Comparison of ENCODE assay signal across 8 mouse cellular contexts in the genomic region with DNA sequence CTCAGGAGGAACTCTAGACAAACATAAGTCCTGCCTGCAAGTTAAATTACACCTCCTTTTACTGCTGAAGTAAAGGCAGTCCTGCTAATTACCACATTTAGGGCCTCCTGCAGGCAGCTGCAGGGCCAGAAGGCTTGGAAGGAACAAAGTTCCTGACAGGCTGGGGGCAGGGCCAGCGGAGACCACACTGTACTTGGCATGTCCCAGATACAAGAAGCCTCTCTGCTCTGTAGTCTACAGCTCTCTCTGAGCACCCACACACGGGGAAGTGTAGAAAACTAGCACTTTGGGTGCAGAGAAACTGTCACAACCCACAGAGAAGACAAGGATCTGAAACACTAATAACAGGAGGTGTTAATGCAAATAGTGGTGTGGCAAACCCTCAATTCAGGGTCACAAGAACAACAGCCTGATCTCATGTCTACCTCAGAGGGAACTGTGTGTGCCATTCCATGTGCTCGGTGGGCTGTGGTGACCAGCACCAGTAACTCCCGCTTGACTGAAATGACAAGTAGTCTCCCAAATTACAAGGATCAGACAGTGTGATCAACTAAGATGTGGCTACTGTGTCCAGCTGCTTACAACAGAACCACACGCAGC. TPM values are rescaled to one million over a fixed set of nuclear protein-coding genes. Genes with fewer than 3 reads are reported as not detected.
DNase-seq lines count a peak whose midpoint lies in the region; ATAC-seq and TF ChIP-seq lines count a peak whose summit lies in the region.

No protein-coding gene starts in this region.

- no peaks in the 10 kb centered on the region for H3K9me3 ChIP-seq in embryonic facial prominence, embryonic 11.5 days (replicated peaks; ENCODE audit: control insufficient read depth, low read length)
- H3K9me3 ChIP-seq in liver, embryonic 12.5 days (replicated peaks), result no peaks in the 10 kb centered on the region
- no peaks in the 10 kb centered on the region for H3K9me3 ChIP-seq in hindbrain, embryonic 11.5 days (ENCODE audit: control insufficient read depth, low read length)

- H3K4me1 ChIP-seq in embryonic facial prominence, embryonic 11.5 days (ENCODE audit: control insufficient read depth, insufficient read depth, low read length), result no peaks in the 10 kb centered on the region
- H3K4me1 ChIP-seq in kidney, adult 2 months (ENCODE audit: control insufficient read depth, insufficient read depth, low read length), result peaks cover 20% of the 10 kb centered on the region
- peaks cover 66% of the 10 kb centered on the region for H3K4me1 ChIP-seq in liver, embryonic 12.5 days
- H3K4me1 ChIP-seq in hindbrain, embryonic 11.5 days (replicated peaks; ENCODE audit: control insufficient read depth, insufficient read depth, low read length), result no peaks in the 10 kb centered on the region

- DNase-seq in left cerebral cortex, adult 11 months (ENCODE audit: low spot score), result peak; percentile 61
- no peak for DNase-seq in left cerebral cortex, postnatal 10 days (ENCODE audit: extremely low spot score in 1 of 2, low spot score in 2 of 2)
- DNase-seq in embryonic facial prominence, embryonic 11.5 days (ENCODE audit: low spot score), result peak; percentile 7
- peak; percentile 71 for DNase-seq in kidney, adult 2 months
- no peak for DNase-seq in urinary bladder, postnatal 36 days (ENCODE audit: low spot score in 2 of 2)
- DNase-seq in hindbrain, embryonic 11.5 days (ENCODE audit: low spot score), result no peak
- no peak for DNase-seq in adrenal gland, adult (ENCODE audit: inconsistent age in 2 of 2, low spot score in 1 of 2)

- H3K36me3 ChIP-seq in embryonic facial prominence, embryonic 11.5 days (replicated peaks; ENCODE audit: control insufficient read depth, insufficient read depth, low read depth, low read length), result no peaks in the 10 kb centered on the region
- no peaks in the 10 kb centered on the region for H3K36me3 ChIP-seq in kidney, adult 2 months (ENCODE audit: control insufficient read depth, insufficient read depth, low read length)
- H3K36me3 ChIP-seq in liver, embryonic 12.5 days, result 0 out of 2 replicates have a peak, but pooled peaks cover 4% of the 10 kb centered on the region
- H3K36me3 ChIP-seq in hindbrain, embryonic 11.5 days (ENCODE audit: control insufficient read depth, insufficient read depth, low read length), result no peaks in the 10 kb centered on the region

- no peak overlapping the region for H3K4me2 ChIP-seq in embryonic facial prominence, embryonic 11.5 days (ENCODE audit: low read depth, low read length)
- H3K4me2 ChIP-seq in liver, embryonic 12.5 days, result no peak overlapping the region
- no peak overlapping the region for H3K4me2 ChIP-seq in hindbrain, embryonic 11.5 days (replicated peaks; ENCODE audit: low read depth, low read length)

- no peaks in the 10 kb centered on the region for H3K27me3 ChIP-seq in embryonic facial prominence, embryonic 11.5 days (ENCODE audit: control insufficient read depth, insufficient read depth, low read length)
- no peaks in the 10 kb centered on the region for H3K27me3 ChIP-seq in kidney, adult 2 months (replicated peaks; ENCODE audit: control insufficient read depth, insufficient read depth, low read length)
- H3K27me3 ChIP-seq in liver, embryonic 12.5 days (replicated peaks), result no peaks in the 10 kb centered on the region
- no peaks in the 10 kb centered on the region for H3K27me3 ChIP-seq in hindbrain, embryonic 11.5 days (ENCODE audit: control insufficient read depth, insufficient read depth, low read length)

- 38% methylated on average over 5 of the region's 5 CpGs for WGBS in embryonic facial prominence, embryonic 11.5 days
- 26% methylated on average over 5 of the region's 5 CpGs for WGBS in kidney, adult 2 months
- WGBS in liver, embryonic 12.5 days (ENCODE audit: insufficient replicate concordance), result 47% methylated on average over 5 of the region's 5 CpGs
- WGBS in hindbrain, embryonic 11.5 days, result 42% methylated on average over 5 of the region's 5 CpGs

- intact Hi-C loops in left cerebral cortex, postnatal 10 days (cut with DNase I), result no loop called here

- ATAC-seq in embryonic facial prominence, embryonic 11.5 days (replicated peaks; ENCODE audit: insufficient number of reproducible peaks, low FRiP score, low TSS enrichment, low read depth), result no peak
- ATAC-seq in liver, embryonic 12.5 days, result no peak
- no peak for ATAC-seq in hindbrain, embryonic 11.5 days (ENCODE audit: low FRiP score)

- no peak for TF ChIP-seq POLR2A in kidney, adult 2 months (IDR thresholded peaks at IDR 0.05; ENCODE audit: low read depth, low read length)

- H3K27ac ChIP-seq in embryonic facial prominence, embryonic 11.5 days (replicated peaks; ENCODE audit: low read depth, low read length), result no peak overlapping the region
- peak overlapping the region; percentile 33; the same call in 1 of the 2 replicates for H3K27ac ChIP-seq in kidney, adult 2 months (ENCODE audit: insufficient read depth, low read depth, low read length)
- peak overlapping the region; percentile 39; the same call in 1 of the 2 replicates for H3K27ac ChIP-seq in liver, embryonic 12.5 days
- no peak overlapping the region for H3K27ac ChIP-seq in hindbrain, embryonic 11.5 days (ENCODE audit: low read depth, low read length)

- no peak overlapping the region for H3K9ac ChIP-seq in embryonic facial prominence, embryonic 11.5 days (replicated peaks; ENCODE audit: low read length)
- H3K9ac ChIP-seq in liver, embryonic 12.5 days, result no peak overlapping the region
- no peak overlapping the region for H3K9ac ChIP-seq in hindbrain, embryonic 11.5 days (ENCODE audit: low read depth, low read length)

- no peak overlapping the region for H3K4me3 ChIP-seq in embryonic facial prominence, embryonic 11.5 days (ENCODE audit: low read depth, low read length)
- H3K4me3 ChIP-seq in kidney, adult 2 months (ENCODE audit: insufficient read depth, low read depth, low read length), result no peak overlapping the region
- no peak overlapping the region for H3K4me3 ChIP-seq in liver, embryonic 12.5 days
- H3K4me3 ChIP-seq in hindbrain, embryonic 11.5 days (ENCODE audit: low read depth, low read length), result no peak overlapping the region

- TF ChIP-seq CTCF in kidney, adult 2 months (conservative IDR thresholded peaks at IDR 0.05; ENCODE audit: insufficient read depth, insufficient read length, low read depth, low read length), result no peak

RNA-seq across cellular contexts. Expression of gene Grb2, which starts 37.8 kb away (rescaled TPM):
- total RNA-seq in left cerebral cortex, postnatal 10 days (2021), result 100 to 1,000 TPM; 183 to 193 TPM
- 59.0 and 61.8 TPM in 2 replicates for polyA plus RNA-seq in embryonic facial prominence, embryonic 11.5 days (2014; fragmentation: Nextera tagmentation; extraction: Ambion mirVana)
- 34.1 and 42.6 TPM in 2 replicates for polyA plus RNA-seq in kidney, adult 2 months (2012; rRNA removed)
- polyA plus RNA-seq in liver, embryonic 12.5 days (2016; fragmentation: Nextera tagmentation; extraction: Ambion mirVana), result 78.6 and 89.6 TPM in 2 replicates
- polyA plus RNA-seq in hindbrain, embryonic 11.5 days (2014; fragmentation: Nextera tagmentation; extraction: Ambion mirVana), result 76.7 and 79.2 TPM in 2 replicates

RNA-seq across cellular contexts. Expression of gene Slc25a19, which starts 42.5 kb away (rescaled TPM):
- total RNA-seq in left cerebral cortex, postnatal 10 days (2021), result 10 to 100 TPM; 55.0 to 59.7 TPM
- polyA plus RNA-seq in embryonic facial prominence, embryonic 11.5 days (2014; fragmentation: Nextera tagmentation; extraction: Ambion mirVana), result 19.9 and 20.2 TPM in 2 replicates
- polyA plus RNA-seq in kidney, adult 2 months (2012; rRNA removed), result 144 and 172 TPM in 2 replicates
- polyA plus RNA-seq in liver, embryonic 12.5 days (2016; fragmentation: Nextera tagmentation; extraction: Ambion mirVana), result 15.7 and 17.2 TPM in 2 replicates
- polyA plus RNA-seq in hindbrain, embryonic 11.5 days (2014; fragmentation: Nextera tagmentation; extraction: Ambion mirVana), result 24.9 and 27.1 TPM in 2 replicates

RNA-seq across cellular contexts. Expression of gene Mif4gd, which starts 57.8 kb away (rescaled TPM):
- total RNA-seq in left cerebral cortex, postnatal 10 days (2021), result 10 to 100 TPM; 14.4 to 14.6 TPM
- polyA plus RNA-seq in embryonic facial prominence, embryonic 11.5 days (2014; fragmentation: Nextera tagmentation; extraction: Ambion mirVana), result 15.8 and 18.2 TPM in 2 replicates
- 138 and 144 TPM in 2 replicates for polyA plus RNA-seq in kidney, adult 2 months (2012; rRNA removed)
- 26.6 and 27.1 TPM in 2 replicates for polyA plus RNA-seq in liver, embryonic 12.5 days (2016; fragmentation: Nextera tagmentation; extraction: Ambion mirVana)
- polyA plus RNA-seq in hindbrain, embryonic 11.5 days (2014; fragmentation: Nextera tagmentation; extraction: Ambion mirVana), result 14.2 and 17.7 TPM in 2 replicates

Comparison
In these comparisons a context has a peak if more than half of its experiments do, and no peak if none do; other contexts are left out.
1. DNase-seq: peak in left cerebral cortex, adult 11 months (single experiment), embryonic facial prominence, embryonic 11.5 days (single experiment) and kidney, adult 2 months (single experiment); none in left cerebral cortex, postnatal 10 days (0 of 2), urinary bladder, postnatal 36 days (0 of 2), hindbrain, embryonic 11.5 days (single experiment) and adrenal gland, adult (0 of 2).
2. H3K27ac ChIP-seq: peak in kidney, adult 2 months (single experiment) and liver, embryonic 12.5 days (single experiment); none in embryonic facial prominence, embryonic 11.5 days (single experiment) and hindbrain, embryonic 11.5 days (single experiment).